Mouse (Mus musculus) midbrain, embryonic 12.5 days (tissue): ENCODE measurements around the gene Psmb2. TPM values are rescaled to one million over a fixed set of nuclear protein-coding genes. Genes with fewer than 3 reads are reported as not detected.

Experiments used
- ATAC-seq: fragments of 200-750 bp; cut with Nextera tagmentation; 2 replicates; pipeline ENCODE4 v1.8.0; 2017; ENCODE audit warnings: low read depth, moderate TSS enrichment, moderate library complexity; ENCODE audit not compliant: low FRiP score
- H3K27ac ChIP-seq: fragments of 300-500 bp; sonication (generic); replicated peaks from 2 replicates; pipeline ENCODE4 v1.5.1; 2016; ENCODE audit warnings: mild to moderate bottlenecking
- H3K27me3 ChIP-seq: fragments of 300-500 bp; sonication (generic); 2 replicates; pipeline ENCODE4 v1.6.1; 2016; ENCODE audit warnings: mild to moderate bottlenecking
- H3K36me3 ChIP-seq: fragments of 300-500 bp; sonication (generic); 2 replicates; pipeline ENCODE4 v1.6.1; 2016
- H3K4me1 ChIP-seq: fragments of 300-500 bp; sonication (generic); 2 replicates; pipeline ENCODE4 v1.6.1; 2016
- H3K4me2 ChIP-seq: fragments of 300-500 bp; sonication (generic); replicated peaks from 2 replicates; pipeline ENCODE4 v1.6.1; 2016; ENCODE audit warnings: mild to moderate bottlenecking, moderate library complexity
- H3K4me3 ChIP-seq: fragments of 300-500 bp; sonication (generic); 2 replicates; pipeline ENCODE4 v1.5.1; 2016; ENCODE audit warnings: mild to moderate bottlenecking
- H3K9ac ChIP-seq: fragments of 300-500 bp; sonication (generic); replicated peaks from 2 replicates; pipeline ENCODE4 v1.6.1; 2016; ENCODE audit warnings: mild to moderate bottlenecking, moderate library complexity
- H3K9me3 ChIP-seq: fragments of 300-500 bp; sonication (generic); 2 replicates; pipeline ENCODE4 v1.6.1; 2016; ENCODE audit warnings: mild to moderate bottlenecking
- WGBS: fragments of 180-500 bp; shearing (Covaris S2); methylation state at CpG from one replicate; pipeline ENCODE4 v1.1.7; 2016; 5-methylcytosine and 5-hydroxymethylcytosine counted together
- polyA plus RNA-seq: library from polyadenylated mRNA; unstranded; fragments of >200 nt; fragmentation: Nextera tagmentation; extraction: Ambion mirVana; gene quantifications from 2 replicates; pipeline ENCODE4 v1.2.1, GENCODE M21; 2016

The Psmb2 gene
- polyA plus RNA-seq, 1 experiment from 2014 or later = 435 TPM

DNA sequence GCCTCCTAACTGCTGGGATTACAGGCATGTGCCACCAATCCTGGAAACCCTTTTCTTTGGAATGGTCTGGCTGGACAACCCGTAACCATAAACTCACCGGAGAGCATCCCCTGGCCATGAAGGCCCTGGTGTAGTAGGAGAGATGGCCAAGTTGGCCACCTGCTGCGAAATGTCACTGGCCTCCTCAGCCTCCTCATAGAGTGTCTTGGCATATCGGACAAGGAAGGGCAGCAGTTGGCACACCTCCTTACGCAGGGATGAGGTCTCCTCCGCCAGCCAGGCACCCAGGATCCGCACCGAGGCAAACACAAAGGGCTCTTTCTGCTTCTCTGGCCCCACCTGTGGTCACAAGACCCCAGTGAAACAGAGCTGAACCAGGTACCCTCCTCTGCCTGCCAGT is 71.0 kb downstream of the Psmb2 start:
- Histone ChIP-seq H3K4me3 (no peak overlapping the region), H3K27me3 (peaks cover 23% of the 10 kb centered on the region), H3K4me2 (no peak overlapping the region), H3K9ac (no peak overlapping the region), H3K27ac (no peak overlapping the region), H3K4me1 (peaks cover 50% of the 10 kb centered on the region), H3K9me3 (no peaks in the 10 kb centered on the region), H3K36me3 (peaks cover 58% of the 10 kb centered on the region)
- ATAC-seq = no peak
- 91% methylated on average over 8 of the region's 8 CpGs for WGBS

DNA sequence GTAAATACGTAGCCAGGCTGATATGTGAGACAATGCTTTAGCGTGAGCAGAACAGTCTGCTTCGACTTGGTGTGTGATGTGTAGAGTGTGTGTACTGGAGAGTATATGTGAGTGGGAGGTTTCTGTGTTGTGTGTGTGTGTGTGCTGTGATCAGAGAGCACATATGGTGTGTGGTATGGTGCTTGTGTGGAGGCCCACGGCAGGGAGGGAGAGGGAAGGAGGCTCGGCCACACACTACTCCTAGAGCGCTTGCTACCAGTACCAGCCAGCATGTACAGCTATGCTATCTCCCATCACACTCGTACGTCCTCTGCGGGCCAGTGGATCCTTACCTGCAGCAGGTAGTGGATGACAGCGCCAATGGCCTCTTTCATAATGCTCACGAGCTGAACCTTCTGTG is 72.1 kb downstream of the Psmb2 start:
- no peak overlapping the region; the same call in 1 of the 2 replicates for H3K4me3 ChIP-seq
- peaks cover 53% of the 10 kb centered on the region for H3K36me3 ChIP-seq
- H3K27ac ChIP-seq = no peak overlapping the region
- no peak for ATAC-seq
- H3K9me3 ChIP-seq = no peaks in the 10 kb centered on the region
- H3K4me2 ChIP-seq = no peak overlapping the region
- H3K27me3 ChIP-seq = peaks cover 11% of the 10 kb centered on the region
- WGBS = 92% methylated on average over 11 of the region's 11 CpGs
- no peak overlapping the region for H3K9ac ChIP-seq
- H3K4me1 ChIP-seq = peaks cover 45% of the 10 kb centered on the region

DNA sequence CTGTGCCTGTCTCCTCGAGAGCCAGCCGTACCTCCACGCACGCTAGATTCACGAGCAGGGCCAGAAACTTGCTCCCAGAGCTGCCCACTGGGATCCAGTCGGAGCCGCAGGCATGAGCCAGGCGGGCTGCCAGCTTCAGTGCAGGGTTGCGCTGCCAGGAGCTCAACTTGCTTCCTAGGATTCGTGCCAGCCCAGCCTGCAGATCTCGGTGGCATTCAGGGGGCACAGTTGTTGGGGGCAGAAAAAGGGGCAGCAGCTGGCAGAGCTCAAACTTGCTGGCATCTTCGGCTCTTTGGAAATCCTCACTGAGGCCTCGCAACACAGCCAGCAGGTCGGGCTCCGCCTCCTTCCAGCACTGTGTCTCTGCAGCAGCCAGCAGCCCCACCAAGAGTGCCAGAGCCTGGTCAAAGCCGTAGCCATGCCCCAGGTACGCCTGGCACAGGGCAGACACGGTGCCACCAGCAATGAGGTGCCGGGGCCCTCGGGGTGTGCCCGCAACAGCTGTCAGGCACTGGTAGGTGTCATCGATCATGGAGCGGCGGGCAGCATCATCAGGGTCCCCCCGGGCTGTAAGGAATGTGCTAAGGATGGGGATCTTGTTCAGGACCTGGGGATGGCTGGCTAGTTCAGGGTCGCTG is 72.7 kb downstream of the Psmb2 start:
- H3K9me3 ChIP-seq = no peaks in the 10 kb centered on the region
- peaks cover 47% of the 10 kb centered on the region for H3K36me3 ChIP-seq
- no peak overlapping the region for H3K27ac ChIP-seq
- H3K9ac ChIP-seq = no peak overlapping the region
- H3K27me3 ChIP-seq = peaks cover 9% of the 10 kb centered on the region; the same call in 1 of the 2 replicates
- H3K4me2 ChIP-seq = no peak overlapping the region
- H3K4me3 ChIP-seq = no peak overlapping the region; the same call in 1 of the 2 replicates
- ATAC-seq = no peak
- 92% methylated on average over 26 of the region's 26 CpGs for WGBS
- peaks cover 51% of the 10 kb centered on the region for H3K4me1 ChIP-seq

DNA sequence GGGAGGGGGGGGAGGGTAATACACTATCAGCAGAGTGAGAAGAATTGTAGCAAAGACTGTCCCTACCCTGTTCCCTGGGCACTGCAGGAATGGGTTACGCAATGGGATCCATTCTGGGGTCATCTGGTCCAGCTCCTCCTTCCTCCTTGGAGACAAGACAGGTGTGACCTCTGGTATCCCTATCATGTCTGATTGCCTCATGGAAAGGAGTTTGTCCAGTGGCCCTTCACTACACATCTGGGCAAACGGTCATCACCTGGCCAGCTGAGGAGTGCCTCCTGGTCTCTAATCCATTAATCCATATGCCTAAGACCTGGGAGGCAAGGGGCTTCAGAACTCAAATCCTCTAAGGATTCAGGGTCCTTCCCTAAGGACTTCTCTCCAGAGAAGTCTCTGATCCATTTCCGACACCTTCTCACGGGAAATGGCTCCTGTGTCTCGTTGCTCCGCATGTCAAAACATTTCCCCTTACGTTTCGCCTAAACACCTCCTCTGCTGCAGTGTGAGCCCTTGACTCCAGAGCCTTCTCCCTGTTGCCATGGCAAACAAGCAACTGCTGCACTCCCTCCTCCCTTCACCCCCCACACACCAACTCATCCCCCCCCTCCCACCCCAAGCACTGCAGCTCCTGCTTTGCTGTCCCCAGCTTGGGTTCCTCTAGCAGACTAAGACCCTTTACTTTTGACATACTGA is 73.6 kb downstream of the Psmb2 start:
- Histone ChIP-seq H3K27me3 (0 out of 2 replicates have a peak, but pooled peaks cover 11% of the 10 kb centered on the region), H3K4me1 (peaks cover 53% of the 10 kb centered on the region)

DNA sequence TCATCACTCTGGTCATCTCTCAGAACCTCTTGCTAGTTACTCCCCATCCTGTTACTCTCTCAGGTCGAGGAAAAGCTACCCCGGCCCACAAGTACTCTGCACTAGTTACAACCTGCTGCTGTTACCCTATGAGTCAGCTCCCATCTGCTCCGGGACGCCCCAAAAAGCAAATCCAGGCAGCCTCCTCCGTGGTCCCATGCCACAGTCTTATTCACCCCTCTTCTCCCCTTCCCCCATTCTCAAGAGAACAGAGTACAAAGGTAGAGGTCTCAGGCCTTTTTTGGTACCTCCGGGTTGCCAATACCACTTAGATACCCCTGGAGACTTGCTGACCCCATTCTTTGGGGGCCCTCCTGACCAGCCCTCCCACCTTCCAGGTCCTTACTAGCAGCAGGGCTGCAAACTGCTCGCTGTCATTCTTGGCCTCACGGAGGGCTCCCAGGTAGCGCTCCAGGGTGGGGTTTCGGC is 74.2 kb downstream of the Psmb2 start:
- Histone ChIP-seq H3K27ac (no peak overlapping the region), H3K27me3 (0 out of 2 replicates have a peak, but pooled peaks cover 8% of the 10 kb centered on the region), H3K9me3 (no peaks in the 10 kb centered on the region), H3K4me3 (peak overlapping the region; percentile 87), H3K36me3 (peaks cover 37% of the 10 kb centered on the region), H3K9ac (peak overlapping the region; percentile 92), H3K4me1 (peaks cover 53% of the 10 kb centered on the region), H3K4me2 (peak overlapping the region; percentile 98)
- WGBS = 48% methylated on average over 10 of the region's 10 CpGs
- ATAC-seq = no peak

More for the DNA sequence above, 73.6 kb downstream of the Psmb2 start:
- Histone ChIP-seq H3K9me3 (no peaks in the 10 kb centered on the region), H3K9ac (0 out of 2 replicates have a peak overlapping the region, but pooled peaks have one; percentile 92), H3K4me2 (peak overlapping the region; percentile 98), H3K4me3 (peak overlapping the region; percentile 87; the same call in 1 of the 2 replicates), H3K36me3 (peaks cover 42% of the 10 kb centered on the region), H3K27ac (no peak overlapping the region)
- no peak for ATAC-seq
- 71% methylated on average over 8 of the region's 8 CpGs for WGBS

DNA sequence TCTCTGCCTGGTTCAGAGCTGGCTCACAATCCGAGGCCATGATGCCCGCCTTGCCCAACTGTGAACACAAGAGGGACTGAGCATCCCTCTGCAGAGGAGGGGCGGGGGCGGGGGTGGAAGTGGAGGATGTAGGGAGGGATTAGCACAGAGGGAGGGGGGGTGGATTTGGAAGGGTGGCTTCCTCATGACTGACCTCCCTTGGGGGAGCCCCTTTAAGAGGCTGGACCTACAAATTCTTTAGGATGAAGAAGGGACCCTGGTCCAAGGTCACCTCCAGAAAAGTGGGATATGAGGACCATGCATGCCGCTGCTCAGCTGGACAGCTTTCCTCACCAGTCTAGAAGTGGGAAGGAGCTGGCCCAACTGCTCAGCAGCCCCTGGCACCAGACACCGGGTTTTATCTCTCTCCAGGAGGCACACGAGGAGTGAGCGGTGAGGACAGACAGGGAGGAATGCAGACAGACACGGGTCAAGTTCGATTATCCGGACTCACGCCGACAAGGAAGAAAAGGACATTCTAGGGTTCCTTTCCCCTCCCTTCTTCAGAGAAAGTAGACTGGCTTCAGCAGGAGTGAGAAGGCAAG is 74.7 kb downstream of the Psmb2 start:
- Histone ChIP-seq H3K4me2 (peak overlapping the region; percentile 98), H3K4me3 (peak overlapping the region; percentile 87), H3K9ac (peak overlapping the region; percentile 92), H3K36me3 (peaks cover 37% of the 10 kb centered on the region), H3K4me1 (peaks cover 53% of the 10 kb centered on the region), H3K27ac (peak overlapping the region; percentile 94), H3K9me3 (no peaks in the 10 kb centered on the region), H3K27me3 (0 out of 2 replicates have a peak, but pooled peaks cover 7% of the 10 kb centered on the region)
- ATAC-seq = no peak
- 1% methylated on average over 13 of the region's 13 CpGs for WGBS

DNA sequence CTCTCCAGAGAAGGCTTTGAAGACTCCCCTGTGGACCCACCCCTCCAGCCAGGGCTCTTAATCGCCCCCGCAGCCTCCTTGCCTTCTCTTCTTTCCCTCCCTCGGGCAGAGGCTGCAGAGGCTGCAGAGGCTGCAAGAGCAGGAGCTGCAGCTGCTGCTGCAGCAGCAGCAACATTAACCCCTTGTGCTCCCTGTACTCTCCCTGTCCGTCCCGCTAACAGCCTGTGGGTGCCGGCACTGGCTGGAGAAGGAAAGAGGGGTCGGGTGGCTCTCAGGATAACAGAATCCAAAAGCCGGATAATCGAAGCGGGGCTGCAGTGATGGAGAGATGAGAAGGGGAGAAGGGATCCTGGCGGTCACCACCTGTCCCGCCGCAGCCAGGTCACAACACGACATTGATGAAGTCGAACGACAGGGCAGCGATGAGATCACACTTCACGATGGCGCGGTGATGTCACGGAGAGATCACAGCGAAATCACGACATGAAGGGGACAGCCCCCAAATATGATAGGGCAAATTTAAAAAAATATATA is 75.2 kb downstream of the Psmb2 start:
- peak; percentile 10; the same call in 1 of the 2 replicates for ATAC-seq
- peak overlapping the region; percentile 94 for H3K27ac ChIP-seq
- H3K9me3 ChIP-seq = no peaks in the 10 kb centered on the region
- peak overlapping the region; percentile 98 for H3K4me2 ChIP-seq
- peak overlapping the region; percentile 92 for H3K9ac ChIP-seq
- under 1% methylated on average over 23 of the region's 23 CpGs for WGBS
- H3K27me3 ChIP-seq = 0 out of 2 replicates have a peak, but pooled peaks cover 7% of the 10 kb centered on the region
- peaks cover 53% of the 10 kb centered on the region for H3K4me1 ChIP-seq
- H3K36me3 ChIP-seq = peaks cover 35% of the 10 kb centered on the region
- H3K4me3 ChIP-seq = peak overlapping the region; percentile 87

DNA sequence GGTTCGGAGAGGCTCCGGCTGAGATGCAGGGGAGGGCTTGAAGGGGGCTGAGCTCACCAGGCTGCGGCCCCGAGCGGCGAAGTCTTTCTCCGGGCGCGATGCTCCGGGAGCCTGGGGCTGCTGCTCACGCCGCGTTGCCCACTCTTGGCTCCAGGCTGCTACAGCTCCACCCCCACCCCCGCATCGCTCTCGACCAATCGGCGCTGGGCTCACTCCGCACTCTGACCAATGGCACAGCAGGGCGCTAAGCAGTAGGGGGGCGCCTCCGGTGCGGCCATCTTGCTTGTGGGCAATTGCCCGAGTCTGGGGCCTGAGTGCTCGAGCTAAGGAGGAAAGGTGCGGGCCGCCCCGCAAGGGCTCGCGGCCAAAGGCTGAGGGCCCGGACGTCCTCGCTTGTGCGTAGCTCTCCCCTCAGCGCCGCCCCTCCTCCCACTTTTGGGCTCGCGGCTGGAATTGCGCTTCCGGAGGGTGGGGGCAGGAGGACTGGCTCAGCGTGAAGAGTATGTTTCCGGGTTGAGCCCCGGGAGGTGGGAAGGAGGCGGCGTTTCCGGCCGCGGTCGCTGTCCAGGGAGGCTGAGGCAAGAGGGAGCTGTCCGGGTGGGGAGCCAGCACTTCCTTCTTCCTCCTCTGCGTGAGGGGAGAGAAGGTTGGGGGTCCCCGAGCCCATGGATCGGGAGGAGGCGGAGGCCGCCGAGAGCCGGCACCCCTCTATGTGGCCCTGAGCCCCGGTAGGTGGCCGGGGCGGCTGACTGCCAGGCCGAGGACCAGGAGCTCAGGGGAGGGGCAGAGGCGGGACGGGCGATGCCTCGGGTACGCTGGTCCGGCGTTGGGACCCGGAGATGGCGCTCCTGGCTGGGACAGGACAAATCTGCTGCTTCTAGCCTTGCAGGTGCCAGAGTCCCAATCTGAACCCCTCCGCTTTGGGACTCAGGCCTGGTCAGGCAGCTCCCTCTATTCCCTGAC is 76.1 kb downstream of the Psmb2 start, which contains the start of the genes Ncdn and AU040320:
Gene Ncdn (minus strand): TSS at position 171 of the 963 bp plus-strand sequence.
Gene AU040320 (plus strand): TSS at position 277 of the 963 bp plus-strand sequence.
- Histone ChIP-seq H3K27me3 (0 out of 2 replicates have a peak, but pooled peaks cover 7% of the 10 kb centered on the region), H3K27ac (peak within 1 kb of the TSS; percentile 94), H3K36me3 (peaks cover 29% of the 10 kb centered on the region), H3K4me2 (peak within 1 kb of the TSS; percentile 98), H3K4me1 (peaks cover 53% of the 10 kb centered on the region), H3K9me3 (no peaks in the 10 kb centered on the region), H3K4me3 (peak within 1 kb of the TSS; percentile 87), H3K9ac (peak within 1 kb of the TSS; percentile 92)
- WGBS = under 1% methylated on average over 70 of the region's 71 CpGs
- ATAC-seq = peak; percentile 97

DNA sequence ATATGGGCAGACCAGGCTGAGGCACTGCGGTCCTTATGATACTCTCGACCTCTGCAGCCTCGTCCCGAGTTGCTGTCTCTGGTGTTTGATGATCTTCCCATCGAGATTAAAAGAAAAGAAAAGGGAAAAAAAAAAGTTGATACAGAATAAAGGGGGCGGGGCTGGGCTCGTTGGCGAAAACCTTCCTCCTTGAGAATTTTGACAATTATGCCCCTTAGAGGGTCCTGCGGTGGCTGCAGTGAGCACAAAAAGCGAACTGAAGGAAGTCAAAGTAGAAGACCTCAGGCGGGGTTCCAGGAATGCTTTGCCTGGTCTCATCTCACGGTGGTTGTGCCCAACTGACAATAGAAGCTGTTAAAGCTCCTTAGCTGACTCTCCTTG is 76.8 kb downstream of the Psmb2 start:
- peak overlapping the region; percentile 94 for H3K27ac ChIP-seq
- H3K9me3 ChIP-seq = no peaks in the 10 kb centered on the region
- H3K4me1 ChIP-seq = peaks cover 46% of the 10 kb centered on the region
- WGBS = under 1% methylated on average over 12 of the region's 12 CpGs
- H3K36me3 ChIP-seq = peaks cover 22% of the 10 kb centered on the region
- 0 out of 2 replicates have a peak, but pooled peaks cover 7% of the 10 kb centered on the region for H3K27me3 ChIP-seq
- H3K4me2 ChIP-seq = peak overlapping the region; percentile 98
- H3K9ac ChIP-seq = peak overlapping the region; percentile 92
- ATAC-seq = no peak
- H3K4me3 ChIP-seq = peak overlapping the region; percentile 87

DNA sequence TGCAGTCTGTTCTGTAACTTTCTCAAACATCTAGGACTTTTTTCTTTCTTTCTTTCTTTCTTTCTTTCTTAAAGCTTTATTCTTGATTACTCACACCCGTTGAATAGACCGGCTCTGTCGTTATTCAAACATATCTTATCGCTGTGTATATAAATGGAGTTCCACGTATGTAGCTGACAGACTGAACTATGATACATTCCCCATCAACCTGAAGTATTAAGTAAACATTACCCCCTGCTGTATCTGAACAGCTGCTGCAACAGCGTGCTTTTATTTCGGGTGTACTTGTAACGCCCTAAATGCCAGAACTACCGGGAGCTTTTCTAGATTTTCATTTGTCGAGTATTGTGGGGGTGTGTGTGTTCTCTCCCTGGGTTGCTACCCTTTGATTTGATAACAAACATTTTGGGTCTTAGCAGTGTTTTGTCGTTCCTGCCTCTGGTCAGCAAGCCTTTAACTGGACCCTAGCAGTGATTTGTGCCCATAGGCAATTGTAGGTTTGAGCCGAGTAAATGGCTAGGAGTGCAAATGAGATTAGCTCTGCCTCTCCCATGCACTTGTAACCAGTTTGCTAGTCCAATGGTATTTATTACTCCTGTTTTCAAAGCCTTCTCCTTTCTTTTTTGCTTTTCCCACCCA is 77.4 kb downstream of the Psmb2 start:
- H3K36me3 ChIP-seq = peaks cover 23% of the 10 kb centered on the region
- H3K4me3 ChIP-seq = peak overlapping the region; percentile 87
- no peak for ATAC-seq
- WGBS = 47% methylated on average over 12 of the region's 12 CpGs
- 0 out of 2 replicates have a peak overlapping the region, but pooled peaks have one; percentile 92 for H3K9ac ChIP-seq
- H3K27ac ChIP-seq = no peak overlapping the region
- H3K27me3 ChIP-seq = 0 out of 2 replicates have a peak, but pooled peaks cover 7% of the 10 kb centered on the region
- H3K9me3 ChIP-seq = no peaks in the 10 kb centered on the region
- H3K4me2 ChIP-seq = peak overlapping the region; percentile 98
- H3K4me1 ChIP-seq = peaks cover 40% of the 10 kb centered on the region
